Mouse (Mus musculus) heart, embryonic 15.5 days (tissue): Measurements from ENCODE around the gene Crabp2. TPM values are rescaled to one million over a fixed set of nuclear protein-coding genes. Genes with fewer than 3 reads are reported as not detected.

Source experiments
- ATAC-seq: fragments of 200-750 bp; cut with Nextera tagmentation; replicated peaks from 2 replicates; pipeline ENCODE4 v1.8.0; 2017; ENCODE audit warnings: low read depth, moderate TSS enrichment; ENCODE audit not compliant: insufficient number of reproducible peaks, insufficient read depth, low FRiP score
- H3K27ac ChIP-seq: fragments of 300-500 bp; sonication (generic); 2 replicates; pipeline ENCODE4 v1.5.1; 2015; ENCODE audit warnings: mild to moderate bottlenecking, inconsistent platforms
- H3K27me3 ChIP-seq: fragments of 300-500 bp; sonication (generic); 2 replicates; pipeline ENCODE4 v1.6.1; 2015; ENCODE audit warnings: inconsistent platforms
- H3K36me3 ChIP-seq: fragments of 300-500 bp; sonication (generic); 2 replicates; pipeline ENCODE4 v1.6.1; 2015; ENCODE audit warnings: mild to moderate bottlenecking, inconsistent platforms
- H3K4me1 ChIP-seq: fragments of 300-500 bp; sonication (generic); replicated peaks from 2 replicates; pipeline ENCODE4 v1.6.1; 2015; ENCODE audit warnings: inconsistent platforms
- H3K4me2 ChIP-seq: fragments of 300-500 bp; sonication (generic); 2 replicates; pipeline ENCODE4 v1.6.1; 2015; ENCODE audit warnings: inconsistent platforms, mild to moderate bottlenecking, moderate library complexity
- H3K4me3 ChIP-seq: fragments of 300-500 bp; sonication (generic); 2 replicates; pipeline ENCODE4 v1.5.1; 2015; ENCODE audit warnings: mild to moderate bottlenecking, inconsistent platforms
- H3K9ac ChIP-seq: fragments of 300-500 bp; sonication (generic); 2 replicates; pipeline ENCODE4 v1.6.1; 2015; ENCODE audit warnings: mild to moderate bottlenecking, inconsistent platforms
- H3K9me3 ChIP-seq: fragments of 300-500 bp; sonication (generic); replicated peaks from 2 replicates; pipeline ENCODE4 v1.6.1; 2016; ENCODE audit warnings: inconsistent platforms
- WGBS: fragments of 180-500 bp; shearing (Covaris S2); methylation state at CpG from one replicate; pipeline ENCODE4 v1.1.7; 2015; ENCODE audit warnings: mixed read lengths; 5-methylcytosine and 5-hydroxymethylcytosine counted together
- polyA plus RNA-seq: library from polyadenylated mRNA; unstranded; fragments of >200 nt; fragmentation: Nextera tagmentation; extraction: Ambion mirVana; gene quantifications from 2 replicates; pipeline ENCODE4 v1.2.1, GENCODE M21; 2015

Gene Crabp2
- polyA plus RNA-seq, 1 experiment from 2014 or later, result 4.1 TPM

- H3K9me3 ChIP-seq, result no peaks in the 10 kb centered on the region
- 5% methylated on average over 26 of the region's 26 CpGs for WGBS
- H3K4me1 ChIP-seq, result peaks cover 28% of the 10 kb centered on the region
- H3K36me3 ChIP-seq, result peaks cover 54% of the 10 kb centered on the region
- peak overlapping the region; percentile 99 for H3K9ac ChIP-seq
- peak overlapping the region; percentile 99 for H3K4me3 ChIP-seq
- peak; percentile 30; the same call in 1 of the 2 replicates for ATAC-seq
- peak overlapping the region; percentile 91 for H3K27ac ChIP-seq
- H3K27me3 ChIP-seq, result no peaks in the 10 kb centered on the region
- peak overlapping the region; percentile 79 for H3K4me2 ChIP-seq
Measured at GRCm38 (mm10) chr3:87929341-87930077, 19.0 kb upstream of the Crabp2 start.

DNA sequence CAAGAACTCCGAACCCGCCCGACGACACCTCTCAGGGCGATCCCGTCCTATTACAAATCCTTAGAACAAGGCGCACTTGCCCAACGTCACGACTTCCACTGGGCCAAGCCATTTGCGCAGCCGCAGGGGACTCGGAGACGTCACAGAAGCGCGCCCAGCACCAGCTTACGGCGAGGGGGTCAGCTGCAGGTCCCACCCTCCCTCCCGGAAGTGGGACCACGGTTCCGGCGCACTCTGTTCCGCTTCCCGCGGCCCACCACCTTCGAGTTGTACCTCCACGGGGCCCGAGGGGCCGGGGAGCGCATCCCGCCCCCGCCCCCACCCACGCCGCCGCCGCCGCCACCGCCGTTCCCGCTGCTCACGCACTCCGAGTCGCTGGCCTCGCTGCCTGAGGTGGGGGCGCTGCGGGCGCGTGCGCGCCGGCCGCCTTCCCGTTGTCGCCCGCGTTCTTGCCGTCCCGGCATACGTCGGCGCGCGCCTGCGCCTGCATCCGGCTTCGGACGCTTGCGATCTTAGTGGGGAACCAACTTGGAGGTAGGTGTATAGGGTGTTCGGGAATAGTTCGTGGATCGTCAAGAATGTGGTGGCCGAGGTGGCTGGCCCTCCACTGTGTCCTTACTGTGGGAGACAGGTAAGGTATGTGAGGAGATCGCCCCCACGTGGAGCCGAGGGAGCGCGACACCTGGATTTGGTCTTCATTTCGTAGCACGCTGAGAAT lies 18.2 kb upstream of the Crabp2 start, which contains the start of the genes Isg20l2 and Rrnad1:
TSS of gene Isg20l2 (plus strand) at position 237 of the 718 bp plus-strand sequence.
TSS of gene Rrnad1 (minus strand) at position 640 of the 718 bp plus-strand sequence.
- Histone ChIP-seq H3K27me3 (no peaks in the 10 kb centered on the region), H3K4me2 (peak within 1 kb of the TSS; percentile 80), H3K27ac (peak within 1 kb of the TSS; percentile 91), H3K9me3 (no peaks in the 10 kb centered on the region), H3K4me1 (peaks cover 28% of the 10 kb centered on the region), H3K4me3 (peak within 1 kb of the TSS; percentile 99), H3K36me3 (peaks cover 53% of the 10 kb centered on the region), H3K9ac (peak within 1 kb of the TSS; percentile 99)
- peak; percentile 97 for ATAC-seq
- under 1% methylated on average over 73 of the region's 78 CpGs for WGBS

DNA sequence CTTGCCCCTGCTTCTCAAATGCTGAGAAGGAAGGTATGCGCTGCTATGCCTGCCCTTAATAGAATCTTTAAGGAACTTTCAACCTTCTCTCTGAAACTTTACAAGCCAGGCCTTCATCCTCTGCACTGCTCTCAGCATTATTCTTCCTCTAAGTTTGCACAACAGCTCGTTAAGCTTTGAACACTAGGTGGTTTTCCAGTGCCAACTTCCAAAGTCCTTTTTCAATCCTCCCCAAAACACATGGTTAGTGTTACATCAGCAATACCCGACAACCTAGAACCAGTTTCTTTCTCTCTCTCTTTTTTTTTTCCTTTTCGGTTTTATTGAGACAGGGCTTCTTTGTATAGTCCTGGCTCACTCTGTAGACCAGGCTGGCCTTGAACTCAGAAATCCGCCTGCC lies 14.4 kb upstream of the Crabp2 start:
- no peaks in the 10 kb centered on the region for H3K9me3 ChIP-seq
- no peak overlapping the region for H3K27ac ChIP-seq
- no peak overlapping the region for H3K4me3 ChIP-seq
- peaks cover 54% of the 10 kb centered on the region for H3K36me3 ChIP-seq
- 83% methylated on average over 5 of the region's 5 CpGs for WGBS
- H3K27me3 ChIP-seq, result no peaks in the 10 kb centered on the region
- H3K4me1 ChIP-seq, result peaks cover 28% of the 10 kb centered on the region
- no peak overlapping the region for H3K9ac ChIP-seq
- H3K4me2 ChIP-seq, result no peak overlapping the region
- ATAC-seq, result no peak

DNA sequence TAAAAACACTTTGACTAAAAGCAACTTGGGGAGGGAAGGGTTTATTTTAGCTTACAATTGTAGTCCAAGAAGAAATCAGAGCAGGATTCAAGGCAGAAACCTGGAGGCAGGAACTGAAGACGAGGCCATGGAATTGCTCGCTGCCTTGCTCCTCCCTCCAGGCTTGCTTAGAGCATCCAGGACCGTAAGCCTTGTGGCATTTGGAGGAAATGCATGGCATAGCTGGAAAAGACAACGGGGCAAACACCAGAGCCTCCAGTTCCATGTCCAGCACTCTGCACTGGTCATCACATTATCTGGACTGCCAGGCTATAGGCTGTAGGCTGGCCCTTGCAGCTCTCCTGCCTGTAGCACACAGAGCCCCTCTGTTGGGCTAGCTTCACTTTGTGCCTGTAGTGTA lies 14.0 kb upstream of the Crabp2 start:
- Histone ChIP-seq H3K4me1 (peaks cover 23% of the 10 kb centered on the region), H3K4me2 (no peak overlapping the region), H3K27ac (no peak overlapping the region), H3K27me3 (no peaks in the 10 kb centered on the region), H3K9ac (no peak overlapping the region), H3K9me3 (no peaks in the 10 kb centered on the region), H3K36me3 (peaks cover 59% of the 10 kb centered on the region), H3K4me3 (no peak overlapping the region)
- 64% methylated on average over 4 of the region's 4 CpGs for WGBS
- no peak for ATAC-seq

GRCm38 (mm10) chr3:87935201-87935600 lies 13.3 kb upstream of the Crabp2 start:
- Histone ChIP-seq H3K9me3 (no peaks in the 10 kb centered on the region), H3K27ac (no peak overlapping the region), H3K4me1 (peaks cover 23% of the 10 kb centered on the region), H3K4me2 (no peak overlapping the region), H3K9ac (no peak overlapping the region), H3K27me3 (no peaks in the 10 kb centered on the region), H3K4me3 (no peak overlapping the region), H3K36me3 (peaks cover 66% of the 10 kb centered on the region)
- ATAC-seq, result no peak
- 80% methylated on average over 4 of the region's 4 CpGs for WGBS

- H3K27me3 ChIP-seq, result no peaks in the 10 kb centered on the region
- no peak overlapping the region for H3K27ac ChIP-seq
- H3K36me3 ChIP-seq, result peaks cover 70% of the 10 kb centered on the region
- no peaks in the 10 kb centered on the region for H3K9me3 ChIP-seq
- H3K4me3 ChIP-seq, result no peak overlapping the region
- H3K4me2 ChIP-seq, result no peak overlapping the region
- ATAC-seq, result no peak; the same call in 1 of the 2 replicates
- no peak overlapping the region for H3K9ac ChIP-seq
- 96% methylated on average over 2 of the region's 2 CpGs for WGBS
- H3K4me1 ChIP-seq, result peaks cover 21% of the 10 kb centered on the region
Measured at GRCm38 (mm10) chr3:87935776-87936175, 12.7 kb upstream of the Crabp2 start.

DNA sequence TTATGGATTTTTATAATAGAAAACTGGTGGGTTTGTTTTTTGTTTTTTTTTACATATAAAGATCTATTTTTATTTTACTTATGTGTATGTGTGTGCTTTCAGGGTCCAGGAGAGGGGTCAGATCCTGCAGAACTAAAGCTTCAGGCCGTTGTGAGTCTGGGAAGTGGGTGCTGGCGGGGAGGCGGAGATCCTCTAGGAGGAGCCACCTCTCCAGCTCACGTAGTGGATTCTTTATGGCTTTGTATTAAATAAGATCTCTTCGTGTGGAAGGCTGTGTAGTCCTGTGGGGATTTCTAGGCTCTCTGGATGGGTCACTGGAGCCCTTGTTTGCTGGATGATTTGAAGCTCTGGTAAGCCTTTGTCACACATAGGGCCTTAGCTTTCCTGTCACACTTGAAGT lies 7.9 kb upstream of the Crabp2 start:
- WGBS, result 68% methylated on average over 5 of the region's 5 CpGs
- H3K4me3 ChIP-seq, result no peak overlapping the region

GRCm38 (mm10) chr3:87942471-87942870 lies 6.0 kb upstream of the Crabp2 start:
- H3K36me3 ChIP-seq, result peaks cover 47% of the 10 kb centered on the region
- WGBS, result 90% methylated on average over 2 of the region's 2 CpGs

More for the DNA sequence above, 7.9 kb upstream of the Crabp2 start:
- ATAC-seq, result no peak
- peaks cover 9% of the 10 kb centered on the region; the same call in 1 of the 2 replicates for H3K4me1 ChIP-seq
- peaks cover 5% of the 10 kb centered on the region; the same call in 1 of the 2 replicates for H3K27me3 ChIP-seq
- no peak overlapping the region for H3K27ac ChIP-seq
- H3K4me2 ChIP-seq, result no peak overlapping the region
- no peak overlapping the region for H3K9ac ChIP-seq
- peaks cover 57% of the 10 kb centered on the region for H3K36me3 ChIP-seq
- no peaks in the 10 kb centered on the region for H3K9me3 ChIP-seq

DNA sequence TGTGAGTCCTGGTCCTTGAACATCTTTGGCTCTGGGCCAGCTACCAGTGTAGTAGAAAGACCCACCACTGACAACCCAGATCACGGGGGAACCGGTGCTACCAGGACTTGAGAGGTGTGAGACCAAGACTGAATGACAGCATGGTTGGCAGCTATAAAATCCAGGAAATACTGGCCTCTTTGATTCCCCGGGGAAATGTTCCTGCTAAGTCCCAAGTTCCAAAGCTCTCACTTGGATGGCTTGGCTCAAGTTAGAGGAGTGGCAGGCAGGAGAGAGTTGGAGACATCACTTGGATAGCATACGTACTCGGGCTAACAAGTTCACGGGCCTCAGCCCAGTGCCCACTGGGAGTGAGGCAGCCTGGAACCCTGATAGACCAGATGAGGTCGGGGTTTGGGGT lies 4.9 kb upstream of the Crabp2 start:
- H3K4me3 ChIP-seq, result no peak overlapping the region
- no peak overlapping the region for H3K4me2 ChIP-seq
- no peak overlapping the region for H3K27ac ChIP-seq
- H3K9me3 ChIP-seq, result no peaks in the 10 kb centered on the region
- 69% methylated on average over 7 of the region's 7 CpGs for WGBS
- peaks cover 27% of the 10 kb centered on the region for H3K4me1 ChIP-seq
- no peak overlapping the region for H3K9ac ChIP-seq
- H3K36me3 ChIP-seq, result peaks cover 36% of the 10 kb centered on the region
- peaks cover 35% of the 10 kb centered on the region for H3K27me3 ChIP-seq
- ATAC-seq, result no peak

More at GRCm38 (mm10) chr3:87942471-87942870, 6.0 kb upstream of the Crabp2 start:
- Histone ChIP-seq H3K27ac (no peak overlapping the region), H3K4me2 (no peak overlapping the region), H3K9ac (no peak overlapping the region), H3K9me3 (no peaks in the 10 kb centered on the region), H3K4me3 (no peak overlapping the region), H3K27me3 (peaks cover 24% of the 10 kb centered on the region), H3K4me1 (peaks cover 16% of the 10 kb centered on the region)
- no peak for ATAC-seq

DNA sequence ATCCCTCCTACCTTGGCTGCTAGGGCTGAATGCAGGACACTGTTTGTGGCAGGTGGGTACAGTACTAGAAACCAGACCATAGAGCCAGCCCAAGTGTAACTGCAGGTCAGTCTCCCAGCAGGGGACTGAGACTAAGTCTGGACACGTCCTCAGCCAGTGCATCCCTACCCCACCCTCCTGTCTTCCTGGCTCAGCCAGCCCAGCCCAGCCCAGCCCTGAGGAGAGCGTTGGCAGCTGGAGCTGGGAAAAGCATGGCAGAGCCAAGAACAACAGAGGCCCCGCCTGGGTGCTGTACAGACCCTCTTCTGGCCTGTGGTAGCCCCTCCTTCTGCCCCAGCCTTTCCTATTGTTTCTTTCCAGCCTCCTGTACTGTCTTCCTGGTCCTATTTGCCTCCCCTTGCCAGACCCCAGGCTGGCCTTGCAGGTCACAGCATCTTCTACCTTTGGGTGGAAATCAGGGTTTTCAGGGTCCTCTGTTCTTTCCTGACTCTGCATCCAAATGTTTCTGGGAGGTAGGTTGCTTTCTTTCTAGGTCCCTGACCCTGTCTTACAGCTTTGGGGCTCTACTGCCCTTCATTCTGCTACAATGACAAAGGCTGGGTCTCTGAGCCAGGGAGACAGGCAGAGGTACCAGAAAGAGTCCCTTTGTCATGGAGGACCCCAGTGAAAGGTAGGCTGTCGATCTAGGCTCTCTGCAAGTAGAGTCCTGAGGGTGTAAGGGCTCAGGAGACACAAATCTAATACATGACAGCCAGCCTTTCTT lies 3.4 kb upstream of the Crabp2 start:
- H3K9me3 ChIP-seq, result no peaks in the 10 kb centered on the region
- peaks cover 48% of the 10 kb centered on the region for H3K27me3 ChIP-seq
- peaks cover 22% of the 10 kb centered on the region for H3K36me3 ChIP-seq
- 29% methylated on average over 4 of the region's 4 CpGs for WGBS
- H3K27ac ChIP-seq, result peak overlapping the region; percentile 17; the same call in 1 of the 2 replicates
- H3K4me2 ChIP-seq, result no peak overlapping the region
- no peak overlapping the region for H3K4me3 ChIP-seq
- ATAC-seq, result peak; percentile 79
- no peak overlapping the region for H3K9ac ChIP-seq
- peaks cover 36% of the 10 kb centered on the region for H3K4me1 ChIP-seq
